Mouse (Mus musculus) neural tube, embryonic 11.5 days (tissue): Measurements from ENCODE around the gene Aatf. TPM values are rescaled to one million over a fixed set of nuclear protein-coding genes. Genes with fewer than 3 reads are reported as not detected.
"Not testable (repeated sequence)": the region's sequence is repeated elsewhere in the genome, so short reads cannot be mapped to it uniquely, and the experiment has no call there.

Experiments
- ATAC-seq: fragments of 200-750 bp; cut with Nextera tagmentation; 2 replicates; pipeline ENCODE4 v1.8.0; 2017; ENCODE audit warnings: moderate number of reproducible peaks, mild to moderate bottlenecking, moderate TSS enrichment, moderate library complexity; ENCODE audit not compliant: insufficient read depth, low FRiP score, low TSS enrichment
- DNase-seq: peaks from one replicate; pipeline ENCODE4 v3.0.0-alpha.2; 2015; ENCODE audit warnings: low spot score
- H3K27ac ChIP-seq: fragments of 300-500 bp; sonication (generic); 2 replicates; pipeline ENCODE4 v1.5.1; 2014; ENCODE audit warnings: low read depth, mild to moderate bottlenecking, low read length
- H3K27me3 ChIP-seq: fragments of 300-500 bp; sonication (generic); 2 replicates; pipeline ENCODE4 v1.6.1; 2014; ENCODE audit warnings: mild to moderate bottlenecking, low read length, mixed read lengths; ENCODE audit not compliant: control insufficient read depth, insufficient read depth
- H3K36me3 ChIP-seq: fragments of 300-500 bp; sonication (generic); 2 replicates; pipeline ENCODE4 v1.6.1; 2014; ENCODE audit warnings: mild to moderate bottlenecking, low read length, moderate library complexity, mixed read lengths; ENCODE audit not compliant: control insufficient read depth, insufficient read depth
- H3K4me1 ChIP-seq: fragments of 300-500 bp; sonication (generic); 2 replicates; pipeline ENCODE4 v1.6.1; 2014; ENCODE audit warnings: low read length, mixed read lengths; ENCODE audit not compliant: control insufficient read depth, insufficient read depth
- H3K4me2 ChIP-seq: fragments of 300-500 bp; sonication (generic); 2 replicates; pipeline ENCODE4 v1.6.1; 2014; ENCODE audit warnings: low read depth, mild to moderate bottlenecking, moderate library complexity
- H3K4me3 ChIP-seq: fragments of 300-500 bp; sonication (generic); 2 replicates; pipeline ENCODE4 v1.5.1; 2014; ENCODE audit warnings: low read depth, low read length
- H3K9ac ChIP-seq: fragments of 300-500 bp; sonication (generic); 2 replicates; pipeline ENCODE4 v1.6.1; 2014; ENCODE audit warnings: mild to moderate bottlenecking, low read length
- H3K9me3 ChIP-seq: fragments of 300-500 bp; sonication (generic); 2 replicates; pipeline ENCODE4 v1.6.1; 2016; ENCODE audit warnings: low read length; ENCODE audit not compliant: control insufficient read depth
- whole genome bisulfite sequencing: fragments of 180-500 bp; shearing (Covaris S2); extraction: QIAGEN DNeasy Blood & Tissue Kit; methylation state at CpG from one replicate; pipeline ENCODE4 v1.1.7; 2014; 5-methylcytosine and 5-hydroxymethylcytosine counted together
- polyA plus RNA-seq: library from polyadenylated mRNA; unstranded; fragments of >200 nt; fragmentation: Nextera tagmentation; extraction: Ambion mirVana; gene quantifications from 2 replicates; pipeline ENCODE4 v1.2.1, GENCODE M21; 2014

Gene Aatf
- polyA plus RNA-seq, 1 experiment from 2014 or later = 54.4 TPM

DNA sequence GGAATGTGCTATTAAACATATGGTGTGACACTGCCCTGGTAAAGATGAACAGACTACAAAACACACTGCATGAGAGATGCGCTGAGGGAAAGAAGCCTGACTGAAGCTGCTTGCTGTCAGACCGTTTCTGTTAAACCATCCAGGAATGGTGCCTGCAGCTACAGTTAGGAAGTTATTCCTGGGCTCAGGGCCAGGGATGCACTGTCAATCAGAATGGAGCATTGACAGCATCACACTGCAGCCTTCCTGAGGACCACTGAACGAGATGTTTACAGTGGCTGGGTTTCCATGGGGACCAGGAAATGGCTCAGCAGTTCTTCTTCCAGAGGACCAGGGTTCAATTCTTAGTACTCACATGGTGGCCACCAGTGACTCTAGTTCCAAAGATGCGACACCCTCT, 102.9 kb downstream of the Aatf start:
- H3K36me3 ChIP-seq = no peaks in the 10 kb centered on the region
- H3K27me3 ChIP-seq = no peaks in the 10 kb centered on the region
- H3K27ac ChIP-seq = no peak overlapping the region
- no peaks in the 10 kb centered on the region for H3K9me3 ChIP-seq
- 82% methylated on average over 4 of the region's 4 CpGs for WGBS
- H3K4me2 ChIP-seq = no peak overlapping the region
- ATAC-seq = no peak
- no peak for DNase-seq
- H3K4me3 ChIP-seq = no peak overlapping the region
- no peak overlapping the region for H3K9ac ChIP-seq
- H3K4me1 ChIP-seq = no peaks in the 10 kb centered on the region

DNA sequence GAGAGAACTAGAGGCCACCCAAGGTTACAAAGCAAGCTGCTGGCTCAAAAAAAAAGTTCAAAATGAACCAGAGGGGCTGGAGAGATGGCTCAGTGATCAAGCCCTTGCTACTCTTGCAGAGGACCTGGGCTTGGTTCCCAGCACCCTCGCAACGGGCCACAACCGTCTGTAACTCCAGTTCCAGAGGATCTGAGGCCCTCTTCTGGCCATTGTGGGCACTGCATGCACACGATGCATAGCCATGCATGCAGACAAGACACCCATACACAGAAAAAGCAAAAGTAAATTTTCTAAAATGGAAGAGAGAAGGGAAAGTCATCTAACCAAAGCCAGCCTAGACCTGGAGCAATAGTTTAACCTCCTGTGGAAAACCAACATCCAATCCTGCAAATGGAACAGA, 106.6 kb downstream of the Aatf start:
- ATAC-seq (no peak), DNase-seq (no peak)
- Histone ChIP-seq H3K4me3 (no peak overlapping the region), H3K4me1 (no peaks in the 10 kb centered on the region), H3K9me3 (no peaks in the 10 kb centered on the region), H3K27me3 (no peaks in the 10 kb centered on the region), H3K36me3 (no peaks in the 10 kb centered on the region), H3K27ac (no peak overlapping the region), H3K4me2 (no peak overlapping the region), H3K9ac (no peak overlapping the region)
- 91% methylated on average over 4 of the region's 4 CpGs for WGBS

DNA sequence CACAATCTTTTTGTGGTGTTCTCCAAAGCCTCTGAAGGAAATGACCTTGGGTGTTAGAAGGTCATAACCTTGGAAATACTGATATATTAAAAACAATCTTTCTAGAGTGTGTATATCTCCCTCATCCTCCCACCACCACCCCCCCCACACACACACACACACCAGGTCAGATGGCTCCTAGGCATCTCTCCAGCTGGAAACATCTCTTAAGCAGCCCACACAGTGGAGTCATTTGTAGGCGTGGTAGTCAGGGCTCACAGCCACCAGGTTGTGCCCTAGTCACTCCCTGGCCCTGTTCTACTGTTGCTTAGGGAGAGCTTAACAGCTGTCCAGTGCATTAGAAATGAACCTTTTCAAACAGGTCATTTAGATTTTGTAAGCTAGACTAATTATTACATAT, 118.3 kb downstream of the Aatf start:
- no peak for ATAC-seq
- Histone ChIP-seq H3K27me3 (no peaks in the 10 kb centered on the region), H3K4me3 (no peak overlapping the region), H3K9ac (no peak overlapping the region), H3K36me3 (no peaks in the 10 kb centered on the region), H3K27ac (no peak overlapping the region), H3K9me3 (no peaks in the 10 kb centered on the region), H3K4me1 (no peaks in the 10 kb centered on the region), H3K4me2 (no peak overlapping the region)
- WGBS = 80% methylated on average over 1 of the region's 1 CpGs
- no peak for DNase-seq

DNA sequence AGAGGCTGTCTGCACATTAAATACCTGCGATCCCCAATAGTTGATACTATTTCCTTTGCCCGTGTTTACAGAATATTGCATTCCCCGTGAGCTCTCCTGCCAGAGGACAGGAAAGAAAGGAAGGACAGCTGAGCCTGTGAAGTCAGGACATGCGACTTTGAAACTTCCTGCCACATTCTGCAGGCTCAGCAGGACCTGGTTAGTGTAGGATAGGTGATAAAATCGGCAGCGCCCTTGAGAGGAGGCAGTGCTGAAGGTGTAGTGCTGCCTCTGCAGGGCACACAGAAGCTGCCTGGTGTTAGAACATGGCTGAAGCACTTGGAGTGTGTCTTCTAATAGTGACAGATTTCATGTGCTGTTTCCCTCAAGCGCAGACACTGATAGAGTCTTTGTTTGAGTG, 119.8 kb downstream of the Aatf start:
- no peaks in the 10 kb centered on the region for H3K4me1 ChIP-seq
- H3K4me3 ChIP-seq = no peak overlapping the region
- DNase-seq = no peak
- H3K27me3 ChIP-seq = no peaks in the 10 kb centered on the region
- WGBS = 73% methylated on average over 7 of the region's 7 CpGs
- H3K36me3 ChIP-seq = no peaks in the 10 kb centered on the region
- H3K27ac ChIP-seq = no peak overlapping the region
- H3K9ac ChIP-seq = no peak overlapping the region
- ATAC-seq = no peak
- H3K9me3 ChIP-seq = no peaks in the 10 kb centered on the region
- H3K4me2 ChIP-seq = no peak overlapping the region

DNA sequence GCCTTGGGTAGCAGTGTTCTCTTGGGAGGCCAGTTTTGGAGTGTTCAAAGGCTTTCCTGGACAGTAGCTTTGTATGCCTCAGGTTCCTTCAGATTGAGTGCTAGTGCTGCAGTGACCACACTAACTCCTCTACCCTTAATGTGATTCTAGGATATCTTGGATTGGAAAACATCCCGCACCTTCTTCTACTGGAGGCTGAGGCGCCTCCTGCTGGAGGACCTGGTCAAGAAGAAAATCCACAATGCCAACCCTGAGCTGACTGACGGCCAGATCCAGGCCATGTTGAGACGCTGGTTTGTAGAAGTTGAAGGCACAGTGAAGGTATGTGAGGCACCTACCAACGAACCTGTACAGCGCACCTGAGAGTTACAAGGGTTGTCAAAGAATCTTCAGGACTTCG, 121.3 kb downstream of the Aatf start:
- not testable (repeated sequence) for H3K9me3 ChIP-seq, H3K4me1 ChIP-seq, DNase-seq, H3K9ac ChIP-seq, H3K4me2 ChIP-seq, H3K4me3 ChIP-seq, ATAC-seq, H3K36me3 ChIP-seq, H3K27me3 ChIP-seq, H3K27ac ChIP-seq
- 89% methylated on average over 7 of the region's 7 CpGs for WGBS

DNA sequence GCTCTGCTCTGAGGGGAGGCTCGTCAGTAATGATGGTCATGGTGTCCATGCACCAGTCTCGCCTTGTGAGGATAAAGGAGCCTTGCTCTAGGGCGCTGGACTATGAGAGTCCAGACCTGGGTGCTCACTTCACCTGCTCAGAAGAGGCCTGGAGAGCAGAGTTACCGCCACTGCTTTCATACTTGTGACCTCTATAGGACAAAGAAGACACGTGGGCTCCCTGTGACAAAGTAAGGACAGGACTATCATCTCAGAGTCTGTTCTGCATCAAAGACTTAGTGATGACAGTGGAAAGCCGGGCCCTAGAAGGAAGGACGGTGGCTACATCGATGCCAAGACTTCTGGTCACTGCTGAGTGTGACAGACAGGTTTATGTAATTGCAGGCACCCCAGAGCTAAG, 122.2 kb downstream of the Aatf start:
- Histone ChIP-seq H3K36me3 (no peaks in the 10 kb centered on the region), H3K4me3 (no peak overlapping the region), H3K9ac (no peak overlapping the region), H3K4me2 (no peak overlapping the region), H3K9me3 (no peaks in the 10 kb centered on the region), H3K27ac (no peak overlapping the region), H3K27me3 (no peaks in the 10 kb centered on the region), H3K4me1 (peaks cover 3% of the 10 kb centered on the region; the same call in 1 of the 2 replicates)
- 87% methylated on average over 8 of the region's 8 CpGs for WGBS
- DNase-seq (no peak), ATAC-seq (no peak)

DNA sequence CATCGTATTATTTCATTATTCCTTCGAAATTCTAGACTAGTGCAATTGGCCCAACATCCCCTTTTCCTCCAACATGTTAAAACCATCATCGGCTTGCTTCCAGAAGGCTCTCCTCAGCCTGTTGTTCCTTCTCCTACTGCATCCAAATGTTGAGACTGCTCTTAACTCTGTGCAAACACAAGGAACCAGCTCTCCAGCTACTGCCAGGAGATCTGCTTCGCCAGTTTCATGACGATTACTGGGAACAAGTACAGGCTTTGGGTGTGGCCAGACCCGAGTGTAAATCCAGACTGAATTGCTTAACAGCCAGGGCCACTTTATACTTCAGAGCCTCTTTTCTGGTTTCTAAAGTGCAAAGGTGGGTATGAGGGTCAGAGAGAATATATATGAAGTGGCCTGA, 124.0 kb downstream of the Aatf start:
- Histone ChIP-seq H3K27ac (no peak overlapping the region), H3K36me3 (no peaks in the 10 kb centered on the region), H3K9me3 (no peaks in the 10 kb centered on the region), H3K4me2 (no peak overlapping the region), H3K9ac (no peak overlapping the region), H3K27me3 (no peaks in the 10 kb centered on the region), H3K4me1 (peaks cover 3% of the 10 kb centered on the region; the same call in 1 of the 2 replicates), H3K4me3 (no peak overlapping the region)
- 85% methylated on average over 6 of the region's 6 CpGs for WGBS
- ATAC-seq = no peak
- no peak for DNase-seq

DNA sequence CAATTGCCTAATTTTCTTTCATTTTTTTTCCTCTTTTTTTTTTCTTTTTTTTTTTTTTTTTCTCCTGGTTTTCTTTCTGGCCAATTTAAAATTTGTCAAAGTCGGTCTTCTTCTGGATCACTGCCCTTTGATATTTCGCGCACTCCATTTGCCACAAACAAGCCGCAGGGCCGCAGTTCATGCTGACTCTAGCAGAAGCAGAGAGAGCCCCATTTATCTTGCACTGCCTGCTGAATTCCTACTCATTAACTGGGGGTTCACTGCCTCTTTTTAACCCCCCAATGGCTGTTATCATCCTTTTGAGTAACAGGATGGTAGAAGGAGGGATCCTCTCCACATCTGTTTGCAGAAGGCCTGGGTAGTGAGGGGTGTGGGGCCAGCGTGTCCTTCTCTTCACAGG, 129.4 kb downstream of the Aatf start:
- Histone ChIP-seq H3K36me3 (no peaks in the 10 kb centered on the region), H3K27me3 (no peaks in the 10 kb centered on the region), H3K27ac (peak overlapping the region; percentile 63; the same call in 1 of the 2 replicates), H3K4me1 (peaks cover 16% of the 10 kb centered on the region), H3K9me3 (no peaks in the 10 kb centered on the region), H3K4me2 (no peak overlapping the region), H3K9ac (no peak overlapping the region), H3K4me3 (no peak overlapping the region)
- ATAC-seq = no peak
- WGBS = 38% methylated on average over 6 of the region's 6 CpGs
- peak; percentile 42 for DNase-seq

DNA sequence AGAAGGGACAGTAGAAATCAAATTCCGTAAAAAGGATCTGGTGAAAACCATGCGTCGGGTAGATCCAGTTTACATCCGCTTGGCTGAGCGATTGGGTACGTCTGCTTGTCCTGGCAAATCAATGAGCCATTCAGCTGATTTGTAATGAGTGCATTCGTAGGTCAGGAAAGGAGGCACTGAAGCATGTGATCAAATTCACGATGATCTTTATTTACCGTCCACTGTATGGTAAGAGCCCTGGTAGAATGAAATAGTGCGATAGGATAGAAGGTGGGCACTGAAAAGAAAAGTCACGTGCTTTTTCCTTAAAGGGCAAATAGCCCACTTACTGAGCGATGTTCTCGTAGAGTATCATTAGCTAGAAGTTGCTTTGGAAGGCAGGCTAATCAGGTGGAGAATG, 130.9 kb downstream of the Aatf start:
- Histone ChIP-seq H3K9ac (no peak overlapping the region), H3K27ac (peak overlapping the region; percentile 74; the same call in 1 of the 2 replicates), H3K9me3 (no peaks in the 10 kb centered on the region), H3K4me3 (no peak overlapping the region), H3K36me3 (no peaks in the 10 kb centered on the region), H3K4me1 (peaks cover 13% of the 10 kb centered on the region; the same call in 1 of the 2 replicates), H3K4me2 (no peak overlapping the region), H3K27me3 (no peaks in the 10 kb centered on the region)
- peak; percentile 86 for ATAC-seq
- DNase-seq = peak; percentile 60
- 54% methylated on average over 13 of the region's 13 CpGs for WGBS
